Mouse (Mus musculus): ENCODE data around the gene Gm20388. TPM values are rescaled to one million over a fixed set of nuclear protein-coding genes. Genes with fewer than 3 reads are reported as not detected.

Gene Gm20388
- polyA plus RNA-seq, 1 experiment, result 28.1 TPM

DNA sequence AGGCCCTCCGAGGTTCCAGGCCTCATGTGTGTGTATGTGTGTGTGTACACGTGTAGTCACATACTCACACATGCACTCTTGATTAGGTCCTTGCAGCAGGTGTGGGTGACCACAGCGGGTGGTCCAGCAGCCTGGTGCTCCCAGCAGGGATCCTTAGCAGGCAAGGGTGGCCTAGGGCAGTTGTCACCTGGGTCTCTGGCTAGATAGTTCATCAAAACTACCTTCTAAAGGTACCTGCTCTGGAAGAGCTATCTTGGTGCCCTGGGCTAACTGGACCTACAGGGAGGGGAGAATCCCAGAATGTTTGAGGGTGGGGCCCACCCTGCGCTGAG is 1821.7 kb downstream of the Gm20388 start:
- peaks cover 12% of the 10 kb centered on the region for H3K27me3 ChIP-seq (ENCODE audit: control insufficient read depth, insufficient read depth, low read length, poor library complexity, severe bottlenecking)
- 0 out of 2 replicates have a peak, but pooled peaks cover under 1% of the 10 kb centered on the region for H3K9me3 ChIP-seq (replicated peaks; ENCODE audit: control insufficient read depth, insufficient read depth, low read length, poor library complexity, severe bottlenecking)
- no peak overlapping the region for H3K4me3 ChIP-seq (ENCODE audit: low read depth, low read length)
- no peak overlapping the region for H3K9ac ChIP-seq (ENCODE audit: low read depth, poor library complexity, severe bottlenecking)
- H3K36me3 ChIP-seq (ENCODE audit: control insufficient read depth, insufficient read depth, low read length, poor library complexity, severe bottlenecking), result no peaks in the 10 kb centered on the region
- H3K27ac ChIP-seq (ENCODE audit: insufficient read depth, low read length), result no peak overlapping the region
- TF ChIP-seq EP300 (IDR thresholded peaks at IDR 0.05; ENCODE audit: insufficient read depth, low read depth, low read length) (no peak), POLR2A (IDR thresholded peaks at IDR 0.05; ENCODE audit: insufficient read depth, low read length) (no peak), CTCF (IDR thresholded peaks at IDR 0.05; ENCODE audit: low read depth, low read length) (no peak)
- H3K4me1 ChIP-seq (ENCODE audit: control insufficient read depth, insufficient read depth, low read length), result peaks cover 3% of the 10 kb centered on the region

DNA sequence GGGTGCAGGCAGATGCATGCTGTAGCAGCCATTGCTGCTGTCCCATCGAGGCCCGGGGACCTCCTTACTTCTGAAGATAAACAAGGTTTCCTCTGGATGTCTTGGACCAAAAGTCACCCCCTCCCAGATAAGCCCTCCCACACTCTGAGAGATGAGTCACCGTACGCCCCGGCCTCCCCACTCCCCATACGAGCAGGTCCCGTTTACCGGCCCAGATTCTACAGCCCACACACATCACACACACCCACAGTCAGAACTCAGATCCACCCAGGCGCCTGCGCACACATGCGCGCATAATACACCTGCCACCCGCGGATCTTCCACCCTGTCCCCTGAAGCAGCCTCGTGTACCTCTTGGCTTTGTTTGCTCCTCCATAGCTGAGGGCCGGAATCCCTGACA is 1823.6 kb downstream of the Gm20388 start:
- Histone ChIP-seq H3K36me3 (ENCODE audit: control insufficient read depth, insufficient read depth, low read length, poor library complexity, severe bottlenecking) (no peaks in the 10 kb centered on the region), H3K4me1 (ENCODE audit: control insufficient read depth, insufficient read depth, low read length) (peaks cover 3% of the 10 kb centered on the region), H3K9ac (ENCODE audit: low read depth, poor library complexity, severe bottlenecking) (no peak overlapping the region), H3K9me3 (replicated peaks; ENCODE audit: control insufficient read depth, insufficient read depth, low read length, poor library complexity, severe bottlenecking) (no peaks in the 10 kb centered on the region), H3K27me3 (ENCODE audit: control insufficient read depth, insufficient read depth, low read length, poor library complexity, severe bottlenecking) (peaks cover 9% of the 10 kb centered on the region), H3K27ac (ENCODE audit: insufficient read depth, low read length) (no peak overlapping the region), H3K4me3 (ENCODE audit: low read depth, low read length) (no peak overlapping the region)
- TF ChIP-seq CTCF (IDR thresholded peaks at IDR 0.05; ENCODE audit: low read depth, low read length) (no peak), EP300 (IDR thresholded peaks at IDR 0.05; ENCODE audit: insufficient read depth, low read depth, low read length) (no peak), POLR2A (IDR thresholded peaks at IDR 0.05; ENCODE audit: insufficient read depth, low read length) (no peak)

DNA sequence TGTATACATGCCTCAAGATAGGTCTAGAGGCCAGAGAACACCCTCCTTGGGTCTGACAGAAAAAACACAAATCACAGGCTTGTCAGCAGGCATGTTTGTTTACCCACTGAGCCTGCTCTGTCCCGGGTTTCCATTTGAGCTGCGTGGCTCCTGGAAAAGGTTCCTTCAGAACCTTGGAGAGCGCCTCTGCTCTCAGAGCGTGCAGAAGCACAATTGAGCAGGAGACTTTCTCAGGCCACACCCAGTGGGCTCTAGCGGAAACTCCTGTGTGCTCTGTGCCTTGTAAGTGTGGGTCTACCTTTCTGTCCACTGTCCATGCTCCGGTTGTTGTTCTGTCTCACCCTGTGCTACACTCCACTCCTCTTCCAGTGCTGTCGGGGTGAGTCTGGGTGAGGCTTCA is 1825.6 kb downstream of the Gm20388 start:
- Histone ChIP-seq H3K27me3 (ENCODE audit: control insufficient read depth, insufficient read depth, low read length, poor library complexity, severe bottlenecking) (no peaks in the 10 kb centered on the region), H3K27ac (ENCODE audit: insufficient read depth, low read length) (no peak overlapping the region), H3K4me3 (ENCODE audit: low read depth, low read length) (no peak overlapping the region), H3K9ac (ENCODE audit: low read depth, poor library complexity, severe bottlenecking) (no peak overlapping the region), H3K4me1 (ENCODE audit: control insufficient read depth, insufficient read depth, low read length) (peaks cover 3% of the 10 kb centered on the region), H3K36me3 (ENCODE audit: control insufficient read depth, insufficient read depth, low read length, poor library complexity, severe bottlenecking) (no peaks in the 10 kb centered on the region), H3K9me3 (replicated peaks; ENCODE audit: control insufficient read depth, insufficient read depth, low read length, poor library complexity, severe bottlenecking) (no peaks in the 10 kb centered on the region)
- no peak for TF ChIP-seq POLR2A (IDR thresholded peaks at IDR 0.05; ENCODE audit: insufficient read depth, low read length)
- peak; percentile 51; the same call in 1 of the 2 replicates for TF ChIP-seq EP300 (IDR thresholded peaks at IDR 0.05; ENCODE audit: insufficient read depth, low read depth, low read length)
- no peak for TF ChIP-seq CTCF (IDR thresholded peaks at IDR 0.05; ENCODE audit: low read depth, low read length)

DNA sequence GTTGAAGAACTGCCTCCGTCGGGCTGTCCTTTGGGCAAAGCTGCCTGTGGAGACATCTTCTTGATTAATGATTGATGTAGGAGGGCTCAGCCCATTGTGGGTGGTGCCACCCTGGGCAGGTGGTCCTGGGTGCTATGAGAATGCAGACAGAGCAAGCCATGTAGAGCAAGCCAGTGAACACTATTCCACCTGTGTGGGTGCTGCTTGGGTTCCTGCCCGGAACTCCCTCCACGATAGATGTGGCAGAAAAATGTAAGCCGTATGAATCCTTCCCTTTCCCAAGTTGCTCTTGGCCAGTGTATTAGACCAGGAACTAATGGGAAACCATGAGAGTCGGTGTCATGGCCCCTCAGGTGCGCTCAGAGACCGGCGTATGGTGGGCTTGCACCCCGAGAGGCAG is 1830.1 kb downstream of the Gm20388 start:
- Histone ChIP-seq H3K36me3 (ENCODE audit: control insufficient read depth, insufficient read depth, low read length, poor library complexity, severe bottlenecking) (no peaks in the 10 kb centered on the region), H3K4me3 (ENCODE audit: low read depth, low read length) (no peak overlapping the region), H3K9me3 (replicated peaks; ENCODE audit: control insufficient read depth, insufficient read depth, low read length, poor library complexity, severe bottlenecking) (no peaks in the 10 kb centered on the region), H3K27me3 (ENCODE audit: control insufficient read depth, insufficient read depth, low read length, poor library complexity, severe bottlenecking) (no peaks in the 10 kb centered on the region), H3K27ac (ENCODE audit: insufficient read depth, low read length) (no peak overlapping the region), H3K4me1 (ENCODE audit: control insufficient read depth, insufficient read depth, low read length) (peaks cover 3% of the 10 kb centered on the region), H3K9ac (ENCODE audit: low read depth, poor library complexity, severe bottlenecking) (no peak overlapping the region)
- no peak for TF ChIP-seq POLR2A (IDR thresholded peaks at IDR 0.05; ENCODE audit: insufficient read depth, low read length)

DNA sequence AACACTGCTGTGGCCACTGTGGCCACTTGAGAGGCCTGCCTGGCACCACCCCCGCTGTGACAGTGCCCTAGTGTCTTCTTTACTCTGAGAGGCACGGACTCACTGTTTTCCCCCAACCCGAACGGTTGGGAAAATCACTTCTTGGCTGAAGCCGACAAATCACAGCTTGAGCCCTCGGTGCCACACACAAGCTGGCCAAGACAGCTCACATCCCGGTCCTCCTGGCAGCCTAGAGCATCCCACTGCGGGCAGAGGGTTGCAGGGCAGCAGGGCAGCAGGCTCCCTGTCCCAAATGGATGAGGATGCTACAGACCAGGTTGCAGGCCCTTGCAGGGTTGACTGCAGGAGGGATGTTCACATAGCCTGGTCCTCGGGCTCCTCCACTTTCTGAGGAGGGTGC is 1838.9 kb downstream of the Gm20388 start:
- no peaks in the 10 kb centered on the region for H3K36me3 ChIP-seq (ENCODE audit: control insufficient read depth, insufficient read depth, low read length, poor library complexity, severe bottlenecking)
- no peaks in the 10 kb centered on the region; the same call in 1 of the 2 replicates for H3K9me3 ChIP-seq (replicated peaks; ENCODE audit: control insufficient read depth, insufficient read depth, low read length, poor library complexity, severe bottlenecking)
- TF ChIP-seq CTCF (IDR thresholded peaks at IDR 0.05; ENCODE audit: low read depth, low read length), result no peak
- TF ChIP-seq POLR2A (IDR thresholded peaks at IDR 0.05; ENCODE audit: insufficient read depth, low read length), result no peak
- TF ChIP-seq EP300 (IDR thresholded peaks at IDR 0.05; ENCODE audit: insufficient read depth, low read depth, low read length), result no peak

DNA sequence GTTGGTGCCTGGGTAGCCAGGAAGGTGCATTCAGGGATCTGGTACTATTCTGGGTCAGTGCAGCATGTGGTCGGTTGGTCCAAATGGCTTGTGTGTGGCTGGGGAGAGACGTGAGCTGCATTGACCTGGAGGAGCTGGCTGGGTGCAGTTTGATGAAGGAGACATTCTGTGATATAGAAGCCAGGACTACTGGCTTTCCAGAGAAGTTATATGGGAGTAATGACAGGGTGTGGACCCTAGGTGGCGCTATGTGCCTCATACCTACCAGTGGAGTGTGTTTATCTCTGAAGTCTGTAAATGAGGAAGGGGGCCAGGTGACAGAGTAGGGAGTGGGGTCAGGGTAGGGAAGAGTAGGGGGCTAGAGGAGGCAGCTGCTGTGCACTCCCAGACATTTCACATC is 1839.9 kb downstream of the Gm20388 start:
- H3K4me3 ChIP-seq (ENCODE audit: low read depth, low read length), result no peak overlapping the region
- no peaks in the 10 kb centered on the region for H3K27me3 ChIP-seq (ENCODE audit: control insufficient read depth, insufficient read depth, low read length, poor library complexity, severe bottlenecking)
- no peak overlapping the region for H3K9ac ChIP-seq (ENCODE audit: low read depth, poor library complexity, severe bottlenecking)
- TF ChIP-seq CTCF (IDR thresholded peaks at IDR 0.05; ENCODE audit: low read depth, low read length) (peak; percentile 37), POLR2A (IDR thresholded peaks at IDR 0.05; ENCODE audit: insufficient read depth, low read length) (no peak), EP300 (IDR thresholded peaks at IDR 0.05; ENCODE audit: insufficient read depth, low read depth, low read length) (no peak)
- no peaks in the 10 kb centered on the region; the same call in 1 of the 2 replicates for H3K9me3 ChIP-seq (replicated peaks; ENCODE audit: control insufficient read depth, insufficient read depth, low read length, poor library complexity, severe bottlenecking)
- no peaks in the 10 kb centered on the region for H3K4me1 ChIP-seq (ENCODE audit: control insufficient read depth, insufficient read depth, low read length)
- no peaks in the 10 kb centered on the region for H3K36me3 ChIP-seq (ENCODE audit: control insufficient read depth, insufficient read depth, low read length, poor library complexity, severe bottlenecking)
- no peak overlapping the region for H3K27ac ChIP-seq (ENCODE audit: insufficient read depth, low read length)

More for the DNA sequence above, 1838.9 kb downstream of the Gm20388 start:
- Histone ChIP-seq H3K27ac (ENCODE audit: insufficient read depth, low read length) (no peak overlapping the region), H3K9ac (ENCODE audit: low read depth, poor library complexity, severe bottlenecking) (no peak overlapping the region), H3K27me3 (ENCODE audit: control insufficient read depth, insufficient read depth, low read length, poor library complexity, severe bottlenecking) (no peaks in the 10 kb centered on the region), H3K4me1 (ENCODE audit: control insufficient read depth, insufficient read depth, low read length) (no peaks in the 10 kb centered on the region), H3K4me3 (ENCODE audit: low read depth, low read length) (no peak overlapping the region)

Data from ES-Bruce4 (cell line).